Mouse (Mus musculus): ENCODE data around the gene Asb14.
"Not testable (repeated sequence)": the region's sequence is repeated elsewhere in the genome, so short reads cannot be mapped to it uniquely, and the experiment has no call there.

Asb14 gene

GRCm38 (mm10) chr14:26894392-26894791, at the start of gene Asb14:
Asb14 (plus strand) TSS chr14:26894557.
- no peak for DNase-seq (ENCODE audit: low read depth, low spot score)

- DNase-seq (ENCODE audit: low read depth, low spot score), result peak; percentile 55
These were observed 41.3 kb upstream of the Asb14 start for GRCm38 (mm10) chr14:26853053-26853452.

GRCm38 (mm10) chr14:26854066-26854465, 40.3 kb upstream of the Asb14 start:
- no peak for DNase-seq (ENCODE audit: low read depth, low spot score)

GRCm38 (mm10) chr14:26858364-26858763, 36.0 kb upstream of the Asb14 start:
- peak; percentile 82 for DNase-seq (ENCODE audit: low read depth, low spot score)

GRCm38 (mm10) chr14:26859024-26859423, 35.3 kb upstream of the Asb14 start:
- DNase-seq (ENCODE audit: low read depth, low spot score), result no peak

GRCm38 (mm10) chr14:26867356-26867755, 27.0 kb upstream of the Asb14 start:
- DNase-seq (ENCODE audit: low read depth, low spot score), result peak; percentile 56

- no peak for DNase-seq (ENCODE audit: low read depth, low spot score)
These were observed 26.1 kb upstream of the Asb14 start for GRCm38 (mm10) chr14:26868299-26868698.

GRCm38 (mm10) chr14:26878756-26879155, 15.6 kb upstream of the Asb14 start:
- DNase-seq (ENCODE audit: low read depth, low spot score), result no peak

GRCm38 (mm10) chr14:26879976-26880375, 14.4 kb upstream of the Asb14 start:
- DNase-seq (ENCODE audit: low read depth, low spot score), result no peak

- no peak for DNase-seq (ENCODE audit: low read depth, low spot score)
These were observed 12.7 kb upstream of the Asb14 start for GRCm38 (mm10) chr14:26881700-26882099.

- DNase-seq (ENCODE audit: low read depth, low spot score), result no peak
These were observed 7.1 kb upstream of the Asb14 start for GRCm38 (mm10) chr14:26887244-26887643.

- DNase-seq (ENCODE audit: low read depth, low spot score), result no peak
These were observed 3.6 kb upstream of the Asb14 start for GRCm38 (mm10) chr14:26890777-26891176.

GRCm38 (mm10) chr14:26899490-26899889, 5.1 kb downstream of the Asb14 start:
- no peak for DNase-seq (ENCODE audit: low read depth, low spot score)

- no peak for DNase-seq (ENCODE audit: low read depth, low spot score)
These were observed 6.5 kb downstream of the Asb14 start for GRCm38 (mm10) chr14:26900893-26901292.

- no peak for DNase-seq (ENCODE audit: low read depth, low spot score)
These were observed 13.0 kb downstream of the Asb14 start for GRCm38 (mm10) chr14:26907401-26907800.

GRCm38 (mm10) chr14:26910461-26910860, 16.1 kb downstream of the Asb14 start:
- not testable (repeated sequence) for DNase-seq (ENCODE audit: low read depth, low spot score)

GRCm38 (mm10) chr14:26911201-26911600, 16.8 kb downstream of the Asb14 start:
- no peak for DNase-seq (ENCODE audit: low read depth, low spot score)

- DNase-seq (ENCODE audit: low read depth, low spot score), result no peak
These were observed 17.5 kb downstream of the Asb14 start for GRCm38 (mm10) chr14:26911826-26912225.

- no peak for DNase-seq (ENCODE audit: low read depth, low spot score)
These were observed 19.4 kb downstream of the Asb14 start for GRCm38 (mm10) chr14:26913681-26914268.

GRCm38 (mm10) chr14:26919310-26919709, 25.0 kb downstream of the Asb14 start:
- no peak for DNase-seq (ENCODE audit: low read depth, low spot score)

GRCm38 (mm10) chr14:26923702-26924421, 29.5 kb downstream of the Asb14 start:
- DNase-seq (ENCODE audit: low read depth, low spot score), result no peak

- DNase-seq (ENCODE audit: low read depth, low spot score), result no peak
These were observed 40.5 kb downstream of the Asb14 start for GRCm38 (mm10) chr14:26934891-26935290.

- no peak for DNase-seq (ENCODE audit: low read depth, low spot score)
These were observed 41.2 kb downstream of the Asb14 start for GRCm38 (mm10) chr14:26935558-26935957.

Data from A20 (cell line).